Mouse (Mus musculus): ENCODE measurements around the gene Itga8.

GRCm38 (mm10) chr2:12279070-12279612 is 22.6 kb downstream of the Itga8 start:
- TF ChIP-seq CTCF (IDR thresholded peaks at IDR 0.05; ENCODE audit: insufficient read depth, low read depth, low read length) (no peak), POLR2A (IDR thresholded peaks at IDR 0.05; ENCODE audit: insufficient read depth, low read depth, low read length) (no peak)
